Mouse (Mus musculus) kidney, postnatal 0 days (tissue): ENCODE measurements around the gene Saa3. TPM values are rescaled to one million over a fixed set of nuclear protein-coding genes. Genes with fewer than 3 reads are reported as not detected.
"Not testable (repeated sequence)": the region's sequence is repeated elsewhere in the genome, so short reads cannot be mapped to it uniquely, and the experiment has no call there.

ENCODE experiments used
- ATAC-seq: fragments of 200-750 bp; cut with Nextera tagmentation; replicated peaks from 2 replicates; pipeline ENCODE4 v1.8.0; 2017; ENCODE audit warnings: low read depth, moderate number of reproducible peaks, moderate TSS enrichment, moderate library complexity; ENCODE audit not compliant: low FRiP score
- DNase-seq: peaks from one replicate; pipeline ENCODE4 v3.0.0-alpha.2; 2016; ENCODE audit warnings: low spot score
- H3K27ac ChIP-seq: fragments of 300-500 bp; sonication (generic); 2 replicates; pipeline ENCODE4 v1.5.1; 2014; ENCODE audit warnings: mild to moderate bottlenecking
- H3K27me3 ChIP-seq: fragments of 300-500 bp; sonication (generic); 2 replicates; pipeline ENCODE4 v1.6.1; 2014; ENCODE audit warnings: low read length, mixed read lengths; ENCODE audit not compliant: insufficient read depth
- H3K36me3 ChIP-seq: fragments of 300-500 bp; sonication (generic); 2 replicates; pipeline ENCODE4 v1.6.1; 2014; ENCODE audit warnings: low read length, mixed read lengths; ENCODE audit not compliant: insufficient read depth
- H3K4me1 ChIP-seq: fragments of 300-500 bp; sonication (generic); replicated peaks from 2 replicates; pipeline ENCODE4 v1.6.1; 2014; ENCODE audit warnings: antibody characterized with exemption, low read length, mixed read lengths; ENCODE audit not compliant: insufficient read depth
- H3K4me2 ChIP-seq: fragments of 300-500 bp; sonication (generic); 2 replicates; pipeline ENCODE4 v1.6.1; 2014; ENCODE audit warnings: mild to moderate bottlenecking, low read length, moderate library complexity, mixed read lengths
- H3K4me3 ChIP-seq: fragments of 300-500 bp; sonication (generic); replicated peaks from 2 replicates; pipeline ENCODE4 v1.5.1; 2014; ENCODE audit warnings: low read depth, low read length
- H3K9ac ChIP-seq: fragments of 300-500 bp; sonication (generic); 2 replicates; pipeline ENCODE4 v1.6.1; 2014; ENCODE audit warnings: low read depth, low read length
- H3K9me3 ChIP-seq: fragments of 300-500 bp; sonication (generic); replicated peaks from 2 replicates; pipeline ENCODE4 v1.6.1; 2016; ENCODE audit warnings: low read length, inconsistent platforms, mixed read lengths
- CTCF ChIP-seq: IDR thresholded peaks from 2 replicates; pipeline ENCODE4 v1.5.1; 2016; ENCODE audit warnings: antibody characterized with exemption, low read depth, mild to moderate bottlenecking, moderate library complexity
- WGBS: fragments of 180-500 bp; shearing (Covaris S2); extraction: QIAGEN DNeasy Blood & Tissue Kit; methylation state at CpG from one replicate; pipeline ENCODE4 v1.1.7; 2014; 5-methylcytosine and 5-hydroxymethylcytosine counted together
- polyA plus RNA-seq: library from polyadenylated mRNA; unstranded; fragments of >200 nt; fragmentation: Nextera tagmentation; extraction: Ambion mirVana; gene quantifications from 2 replicates; pipeline ENCODE4 v1.2.1, GENCODE M21; 2015

The Saa3 gene
- polyA plus RNA-seq, 1 experiment from 2014 or later = 0.49 TPM

DNA sequence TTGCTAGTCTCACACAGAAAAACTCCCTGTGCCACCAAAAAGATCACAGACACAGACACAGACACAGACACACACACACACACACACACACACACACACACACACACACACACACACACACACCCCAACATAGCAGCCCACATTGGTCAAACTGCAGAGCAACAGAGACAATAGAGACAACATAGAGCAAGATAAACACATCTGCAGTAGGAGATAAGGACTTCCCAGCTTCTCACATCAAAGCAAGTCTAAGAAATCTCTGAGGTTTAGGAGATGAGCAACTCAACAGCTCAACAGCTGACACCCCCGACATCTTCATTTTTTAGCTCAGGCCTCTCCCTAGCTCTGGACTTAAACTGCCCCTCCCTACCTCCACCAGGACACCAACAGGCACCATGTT, 18.7 kb downstream of the Saa3 start:
- Histone ChIP-seq H3K4me1 (no peaks in the 10 kb centered on the region), H3K27ac (no peak overlapping the region), H3K36me3 (peaks cover 46% of the 10 kb centered on the region), H3K4me3 (no peak overlapping the region), H3K9me3 (no peaks in the 10 kb centered on the region), H3K9ac (no peak overlapping the region), H3K4me2 (no peak overlapping the region), H3K27me3 (no peaks in the 10 kb centered on the region)
- 88% methylated on average over 1 of the region's 1 CpGs for WGBS
- no peak for DNase-seq
- no peak for TF ChIP-seq CTCF
- no peak for ATAC-seq

DNA sequence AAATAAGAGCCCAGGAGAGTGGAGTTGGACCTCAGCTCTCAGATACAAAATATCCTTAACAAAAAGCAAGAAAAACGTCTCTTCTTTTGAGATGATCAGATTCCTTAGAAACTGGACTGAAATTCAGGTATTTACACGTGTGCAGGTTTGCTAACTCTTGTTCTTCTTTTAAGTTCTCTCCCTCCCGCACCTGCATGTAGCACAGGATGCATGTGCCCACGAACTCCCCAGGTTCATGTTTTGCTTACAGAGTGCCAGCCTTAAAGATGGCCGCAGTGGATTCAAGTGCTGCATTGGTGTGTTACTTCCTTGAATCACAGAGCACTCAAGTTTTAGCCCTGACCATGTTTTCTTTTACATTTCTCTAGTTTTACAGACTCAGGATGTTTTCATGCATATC, 28.7 kb downstream of the Saa3 start:
- Histone ChIP-seq H3K27ac (no peak overlapping the region), H3K36me3 (peaks cover 26% of the 10 kb centered on the region), H3K4me3 (no peak overlapping the region), H3K9ac (no peak overlapping the region), H3K9me3 (no peaks in the 10 kb centered on the region), H3K27me3 (no peaks in the 10 kb centered on the region), H3K4me1 (no peaks in the 10 kb centered on the region), H3K4me2 (no peak overlapping the region)
- DNase-seq (no peak), ATAC-seq (no peak)
- 91% methylated on average over 5 of the region's 5 CpGs for WGBS
- TF ChIP-seq CTCF = no peak

- H3K4me1 ChIP-seq = no peaks in the 10 kb centered on the region
- H3K4me3 ChIP-seq = no peak overlapping the region
- no peaks in the 10 kb centered on the region for H3K36me3 ChIP-seq
- H3K9ac ChIP-seq = no peak overlapping the region
- no peak overlapping the region for H3K27ac ChIP-seq
- ATAC-seq (no peak), DNase-seq (no peak)
- TF ChIP-seq CTCF = no peak
- no peak overlapping the region for H3K4me2 ChIP-seq
- H3K9me3 ChIP-seq = no peaks in the 10 kb centered on the region
- no peaks in the 10 kb centered on the region for H3K27me3 ChIP-seq
These were observed 34.8 kb downstream of the Saa3 start for GRCm38 (mm10) chr7:46680732-46681131.

GRCm38 (mm10) chr7:46679044-46679443, 36.5 kb downstream of the Saa3 start:
- not testable (repeated sequence) for H3K27me3 ChIP-seq, DNase-seq, H3K36me3 ChIP-seq, H3K4me2 ChIP-seq, H3K9ac ChIP-seq, H3K4me3 ChIP-seq, H3K9me3 ChIP-seq, H3K27ac ChIP-seq, H3K4me1 ChIP-seq, ATAC-seq
- 68% methylated on average over 7 of the region's 7 CpGs for WGBS

GRCm38 (mm10) chr7:46678417-46678816, 37.1 kb downstream of the Saa3 start:
- H3K9ac ChIP-seq = no peak overlapping the region
- H3K4me3 ChIP-seq = no peak overlapping the region
- DNase-seq (no peak), ATAC-seq (no peak)
- H3K4me1 ChIP-seq = no peaks in the 10 kb centered on the region
- no peak overlapping the region for H3K4me2 ChIP-seq
- 82% methylated on average over 3 of the region's 3 CpGs for WGBS
- no peak overlapping the region for H3K27ac ChIP-seq
- TF ChIP-seq CTCF = no peak
- no peaks in the 10 kb centered on the region for H3K9me3 ChIP-seq
- no peaks in the 10 kb centered on the region for H3K27me3 ChIP-seq
- H3K36me3 ChIP-seq = no peaks in the 10 kb centered on the region

GRCm38 (mm10) chr7:46676808-46677360, 38.6 kb downstream of the Saa3 start:
- Histone ChIP-seq H3K27me3 (no peaks in the 10 kb centered on the region), H3K4me3 (no peak overlapping the region), H3K36me3 (no peaks in the 10 kb centered on the region), H3K27ac (no peak overlapping the region), H3K9ac (no peak overlapping the region), H3K9me3 (no peaks in the 10 kb centered on the region), H3K4me2 (no peak overlapping the region), H3K4me1 (no peaks in the 10 kb centered on the region)
- ATAC-seq (no peak), DNase-seq (peak; percentile 50)
- WGBS = 36% methylated on average over 5 of the region's 5 CpGs
- TF ChIP-seq CTCF = no peak

- H3K27me3 ChIP-seq = no peaks in the 10 kb centered on the region
- H3K36me3 ChIP-seq = no peaks in the 10 kb centered on the region
- no peak overlapping the region for H3K27ac ChIP-seq
- DNase-seq = no peak
- no peak overlapping the region for H3K4me2 ChIP-seq
- no peak overlapping the region for H3K9ac ChIP-seq
- no peak for ATAC-seq
- no peaks in the 10 kb centered on the region for H3K4me1 ChIP-seq
- 85% methylated on average over 8 of the region's 8 CpGs for WGBS
- TF ChIP-seq CTCF = no peak
- no peak overlapping the region for H3K4me3 ChIP-seq
- no peaks in the 10 kb centered on the region for H3K9me3 ChIP-seq
These were observed 39.6 kb downstream of the Saa3 start for GRCm38 (mm10) chr7:46675886-46676285.
